Mouse (Mus musculus): ENCODE measurements around the gene Tmem274.
A peak's percentile ranks its signal among the peaks of the same experiment; 100 is the strongest.

- TF ChIP-seq MYOD1 (IDR thresholded peaks at IDR 0.05; ENCODE audit: control insufficient read depth, insufficient read length, low read depth) (no peak), MAX (IDR thresholded peaks at IDR 0.05) (no peak), CTCF (IDR thresholded peaks at IDR 0.05; ENCODE audit: control insufficient read depth, insufficient read depth, insufficient read length) (no peak), MYOG (IDR thresholded peaks at IDR 0.05; ENCODE audit: control insufficient read depth, extremely low read depth, insufficient read length) (no peak), USF1 (IDR thresholded peaks at IDR 0.05; ENCODE audit: low read depth) (no peak), CEBPB (IDR thresholded peaks at IDR 0.05; ENCODE audit: low read depth) (no peak), FOSL1 (IDR thresholded peaks at IDR 0.05; ENCODE audit: insufficient read depth, low read length, poor library complexity, severe bottlenecking) (peak; percentile 63)
Measured at GRCm38 (mm10) chr4:149527621-149528354, 50.6 kb downstream of the Tmem274 start.

All from C2C12 (cell line).